In genomic region chr1:170844380-170844779, GRCm38 (mm10) we compare ENCODE assay signal across 8 mouse cellular contexts. TPM values are rescaled to one million over a fixed set of nuclear protein-coding genes. Genes with fewer than 3 reads are reported as not detected.
DNase-seq lines count a peak whose midpoint lies in the region; ATAC-seq and TF ChIP-seq lines count a peak whose summit lies in the region.

No protein-coding gene starts in this region.

- no peak for TF ChIP-seq EP300 in heart, postnatal 0 days (IDR thresholded peaks at IDR 0.05; ENCODE audit: low read depth)

- H3K27me3 ChIP-seq in heart, postnatal 0 days (ENCODE audit: control insufficient read depth, insufficient read depth, low read length), result no peaks in the 10 kb centered on the region
- H3K27me3 ChIP-seq in testis, adult 2 months (ENCODE audit: control insufficient read depth, insufficient read depth, low read length), result no peaks in the 10 kb centered on the region
- H3K27me3 ChIP-seq in small intestine, adult 2 months (ENCODE audit: control insufficient read depth, insufficient read depth, low read length), result no peaks in the 10 kb centered on the region

- H3K4me1 ChIP-seq in heart, postnatal 0 days (ENCODE audit: control insufficient read depth, insufficient read depth), result peaks cover 15% of the 10 kb centered on the region; the same call in 1 of the 2 replicates
- H3K4me1 ChIP-seq in testis, adult 2 months (ENCODE audit: control insufficient read depth, insufficient read depth, low read length), result peaks cover 3% of the 10 kb centered on the region; the same call in 1 of the 2 replicates
- no peaks in the 10 kb centered on the region for H3K4me1 ChIP-seq in small intestine, adult 2 months (ENCODE audit: control insufficient read depth, insufficient read depth, insufficient read length, low read length)

- TF ChIP-seq POLR2A in testis, adult 2 months (IDR thresholded peaks at IDR 0.05; ENCODE audit: control insufficient read depth, low read depth, low read length), result no peak
- TF ChIP-seq POLR2A in small intestine, adult 2 months (IDR thresholded peaks at IDR 0.05; ENCODE audit: low read depth, low read length), result no peak

- intact Hi-C loops in heart, postnatal 36 days (cut with DNase I), result no loop called here

- H3K4me2 ChIP-seq in heart, postnatal 0 days (ENCODE audit: low read depth, low read length), result no peak overlapping the region

- H3K9me3 ChIP-seq in heart, postnatal 0 days (replicated peaks; ENCODE audit: control insufficient read depth, low read length), result no peaks in the 10 kb centered on the region

- peak; percentile 58 for DNase-seq in heart, postnatal 0 days (ENCODE audit: low spot score)
- DNase-seq in heart, postnatal 36 days, result no peak
- DNase-seq in testis, postnatal 10 days (ENCODE audit: low spot score), result no peak
- no peak for DNase-seq in urinary bladder, adult 18-20 months (ENCODE audit: low spot score in 2 of 2)

- no peak for ATAC-seq in heart, postnatal 0 days (ENCODE audit: insufficient read depth, low read depth)
- ATAC-seq in erythroblast, adult 5-6 weeks (replicated peaks; ENCODE audit: low FRiP score, poor library complexity, severe bottlenecking), result peak; percentile 86
- no peak for ATAC-seq in frontal cortex, adult (ENCODE audit: low TSS enrichment)

- H3K9ac ChIP-seq in heart, postnatal 0 days (replicated peaks; ENCODE audit: low read depth, low read length), result no peak overlapping the region

- H3K4me3 ChIP-seq in heart, postnatal 0 days (ENCODE audit: low read depth, low read length), result no peak overlapping the region
- no peak overlapping the region for H3K4me3 ChIP-seq in testis, adult 2 months (ENCODE audit: control insufficient read depth, low read depth, low read length)
- H3K4me3 ChIP-seq in small intestine, adult 2 months (ENCODE audit: low read depth, low read length), result no peak overlapping the region

- H3K36me3 ChIP-seq in heart, postnatal 0 days (replicated peaks; ENCODE audit: control insufficient read depth, insufficient read depth, low read length), result peaks cover 19% of the 10 kb centered on the region
- no peaks in the 10 kb centered on the region for H3K36me3 ChIP-seq in testis, adult 2 months (ENCODE audit: control insufficient read depth, insufficient read depth, low read length)
- H3K36me3 ChIP-seq in small intestine, adult 2 months (ENCODE audit: control insufficient read depth, insufficient read depth, low read length), result peaks cover 41% of the 10 kb centered on the region

- TF ChIP-seq CTCF in heart, postnatal 0 days (IDR thresholded peaks at IDR 0.05; ENCODE audit: low read depth), result peak; percentile 73
- TF ChIP-seq CTCF in testis, adult 2 months (IDR thresholded peaks at IDR 0.05; ENCODE audit: control insufficient read depth, insufficient read depth, insufficient replicate concordance, low read depth, low read length), result peak; percentile 11; the same call in 1 of the 2 replicates
- TF ChIP-seq CTCF in small intestine, adult 2 months (IDR thresholded peaks at IDR 0.05; ENCODE audit: extremely low read depth, insufficient read length, insufficient replicate concordance, low read depth, low read length), result peak; percentile 37; the same call in 1 of the 2 replicates

- 70% methylated on average over 8 of the region's 8 CpGs for WGBS in heart, postnatal 0 days
- WGBS in small intestine, adult 2 months, result 77% methylated on average over 8 of the region's 8 CpGs

- no peak overlapping the region for H3K27ac ChIP-seq in heart, postnatal 0 days (ENCODE audit: low read depth)
- H3K27ac ChIP-seq in testis, adult 2 months (ENCODE audit: control insufficient read depth, insufficient read depth, low read depth, low read length), result no peak overlapping the region
- no peak overlapping the region for H3K27ac ChIP-seq in small intestine, adult 2 months (ENCODE audit: insufficient read depth, low read depth, low read length)

RNA-seq across cellular contexts. Expression of gene Atf6, which starts 23.2 kb away (rescaled TPM):
- 41.2 and 41.5 TPM in 2 replicates for total RNA-seq in heart, postnatal 0 days (2014; rRNA removed; ENCODE audit: low replicate concordance)
- 11.2 and 13.0 TPM in 2 replicates for polyA plus RNA-seq in heart, postnatal 0 days (2015; fragmentation: Nextera tagmentation; extraction: Ambion mirVana)
- 10 to 100 TPM; 63.2 to 71.4 TPM for total RNA-seq in heart, postnatal 36 days (2021)
- polyA plus RNA-seq in testis, adult 2 months (2012; rRNA removed), result 5.5 and 6.3 TPM in 2 replicates
- 17.3 and 21.5 TPM in 2 replicates for total RNA-seq in erythroblast, adult 5-6 weeks (2015; ENCODE audit: low replicate concordance)
- total RNA-seq in erythroblast, adult 5-6 weeks (2017; ENCODE audit: low replicate concordance), result 22.6 and 27.2 TPM in 2 replicates
- 4.4 and 8.4 TPM in 2 replicates for polyA plus RNA-seq in small intestine, adult 2 months (2012; rRNA removed)

RNA-seq across cellular contexts. Expression of gene Gm26620, which starts 40.5 kb away (rescaled TPM):
- total RNA-seq in heart, postnatal 0 days (2014; rRNA removed; ENCODE audit: low replicate concordance), result 1.6 and 4.3 TPM in 2 replicates
- polyA plus RNA-seq in heart, postnatal 0 days (2015; fragmentation: Nextera tagmentation; extraction: Ambion mirVana), result 1.0 and 1.4 TPM in 2 replicates
- total RNA-seq in heart, postnatal 36 days (2021), result under 1 TPM; 0.33 to 0.39 TPM
- polyA plus RNA-seq in testis, adult 2 months (2012; rRNA removed), result 0.99 and 1.5 TPM in 2 replicates
- not detected in 2 replicates for total RNA-seq in erythroblast, adult 5-6 weeks (2015; ENCODE audit: low replicate concordance)
- not detected in 2 replicates for total RNA-seq in erythroblast, adult 5-6 weeks (2017; ENCODE audit: low replicate concordance)
- 1.1 and 1.5 TPM in 2 replicates for polyA plus RNA-seq in small intestine, adult 2 months (2012; rRNA removed)

RNA-seq across cellular contexts. Expression of gene Dusp12, which starts 41.0 kb away (rescaled TPM):
- total RNA-seq in heart, postnatal 0 days (2014; rRNA removed; ENCODE audit: low replicate concordance), result 13.0 and 15.6 TPM in 2 replicates
- 19.3 and 21.7 TPM in 2 replicates for polyA plus RNA-seq in heart, postnatal 0 days (2015; fragmentation: Nextera tagmentation; extraction: Ambion mirVana)
- total RNA-seq in heart, postnatal 36 days (2021), result 1 to 10 TPM; 8.6 to 9.8 TPM
- polyA plus RNA-seq in testis, adult 2 months (2012; rRNA removed), result 4.4 and 6.2 TPM in 2 replicates
- 1.7 TPM in 1 of 2 replicates, not detected in the other for total RNA-seq in erythroblast, adult 5-6 weeks (2015; ENCODE audit: low replicate concordance)
- 1.4 and 1.5 TPM in 2 replicates for total RNA-seq in erythroblast, adult 5-6 weeks (2017; ENCODE audit: low replicate concordance)
- polyA plus RNA-seq in small intestine, adult 2 months (2012; rRNA removed), result 5.5 and 8.0 TPM in 2 replicates

Comparison
In these comparisons a context has a peak if more than half of its experiments do, and no peak if none do; other contexts are left out.
1. CTCF ChIP-seq: peak in every context shown above with its lines; median percentile 73 in heart, postnatal 0 days; 37 in small intestine, adult 2 months; 11 in testis, adult 2 months.